Mouse (Mus musculus) heart, postnatal 0 days (tissue): ENCODE measurements around the gene Tspyl3.

ENCODE experiments used
- CTCF ChIP-seq: IDR thresholded peaks from 2 replicates; pipeline ENCODE4 v1.5.1; 2016; ENCODE audit warnings: antibody characterized with exemption, control low read depth, low read depth
- EP300 ChIP-seq: IDR thresholded peaks from 2 replicates; pipeline ENCODE4 v1.6.1; 2016; ENCODE audit warnings: antibody characterized with exemption, low read depth

DNA sequence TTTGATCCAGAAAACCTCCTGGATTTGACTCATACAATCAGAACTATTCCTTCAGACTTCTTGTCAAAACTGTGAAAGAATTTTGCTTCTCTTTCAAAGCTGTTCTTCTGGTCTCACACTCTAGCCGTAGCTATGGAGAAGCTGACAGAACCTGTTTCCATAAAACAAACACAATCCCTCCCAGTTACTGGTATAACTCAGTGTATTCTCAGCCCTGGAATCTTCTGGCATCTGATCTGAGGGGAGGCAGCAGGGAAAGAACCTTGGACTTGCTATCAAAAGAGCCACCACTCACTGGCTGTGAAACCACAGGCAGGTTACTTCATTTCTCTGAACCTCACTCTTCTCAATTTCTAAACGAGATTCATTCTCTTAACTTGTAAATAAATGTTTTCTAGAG is 13.2 kb upstream of the Tspyl3 start:
- no peak for TF ChIP-seq CTCF
- TF ChIP-seq EP300 = no peak
